ENCODE assay signal across 8 mouse cellular contexts in genomic region chr7:45703521-45704033, GRCm38 (mm10). TPM values are rescaled to one million over a fixed set of nuclear protein-coding genes. Genes with fewer than 3 reads are reported as not detected.
DNase-seq lines count a peak whose midpoint lies in the region; ATAC-seq lines count a peak whose summit lies in the region.

No protein-coding gene starts in this region.

- H3K4me2 ChIP-seq in kidney, embryonic 16.5 days (replicated peaks; ENCODE audit: low read depth, low read length): peak overlapping the region; percentile 94
- H3K4me2 ChIP-seq in embryonic facial prominence, embryonic 12.5 days (replicated peaks): peak overlapping the region; percentile 98
- peak overlapping the region; percentile 94 for H3K4me2 ChIP-seq in hindbrain, embryonic 14.5 days (replicated peaks)
- peak overlapping the region; percentile 98 for H3K4me2 ChIP-seq in midbrain, embryonic 16.5 days (ENCODE audit: low read length)

- no peaks in the 10 kb centered on the region for H3K36me3 ChIP-seq in kidney, embryonic 16.5 days (ENCODE audit: insufficient read depth, low read length)
- H3K36me3 ChIP-seq in embryonic facial prominence, embryonic 12.5 days: no peaks in the 10 kb centered on the region
- no peaks in the 10 kb centered on the region for H3K36me3 ChIP-seq in hindbrain, embryonic 14.5 days (replicated peaks; ENCODE audit: control insufficient read depth, insufficient read depth)
- no peaks in the 10 kb centered on the region for H3K36me3 ChIP-seq in midbrain, embryonic 16.5 days (ENCODE audit: control insufficient read depth, insufficient read depth, low read length)

- peaks cover 57% of the 10 kb centered on the region for H3K4me1 ChIP-seq in kidney, embryonic 16.5 days (ENCODE audit: insufficient read depth, low read length)
- H3K4me1 ChIP-seq in embryonic facial prominence, embryonic 12.5 days: peaks cover 52% of the 10 kb centered on the region
- peaks cover 52% of the 10 kb centered on the region for H3K4me1 ChIP-seq in hindbrain, embryonic 14.5 days (replicated peaks; ENCODE audit: control insufficient read depth, insufficient read depth, low read length)
- peaks cover 63% of the 10 kb centered on the region for H3K4me1 ChIP-seq in midbrain, embryonic 16.5 days (ENCODE audit: control insufficient read depth, insufficient read depth, low read length)

- DNase-seq in kidney, postnatal 36 days: no peak
- no peak for DNase-seq in hindbrain, embryonic 14.5 days (ENCODE audit: low spot score)
- no peak for DNase-seq in spleen, adult 12 weeks (ENCODE audit: low spot score)
- no peak for DNase-seq in cerebellum, adult 8-10 months
- DNase-seq in spleen, adult 18-20 months: no peak

- peak overlapping the region; percentile 74 for H3K9ac ChIP-seq in kidney, embryonic 16.5 days (replicated peaks; ENCODE audit: low read length)
- peak overlapping the region; percentile 40; the same call in 1 of the 2 replicates for H3K9ac ChIP-seq in embryonic facial prominence, embryonic 12.5 days
- peak overlapping the region; percentile 53 for H3K9ac ChIP-seq in hindbrain, embryonic 14.5 days
- H3K9ac ChIP-seq in midbrain, embryonic 16.5 days (ENCODE audit: low read depth, low read length): peak overlapping the region; percentile 62

- ATAC-seq in kidney, embryonic 16.5 days (ENCODE audit: low FRiP score, low TSS enrichment): no peak; the same call in 1 of the 2 replicates
- no peak for ATAC-seq in embryonic facial prominence, embryonic 12.5 days (ENCODE audit: insufficient number of reproducible peaks, insufficient read depth, low FRiP score, low TSS enrichment)
- ATAC-seq in hindbrain, embryonic 14.5 days (ENCODE audit: low FRiP score): no peak
- no peak; the same call in 1 of the 2 replicates for ATAC-seq in midbrain, embryonic 16.5 days

- H3K27me3 ChIP-seq in kidney, embryonic 16.5 days (ENCODE audit: insufficient read depth, low read length): peaks cover 20% of the 10 kb centered on the region
- H3K27me3 ChIP-seq in embryonic facial prominence, embryonic 12.5 days: peaks cover 22% of the 10 kb centered on the region
- H3K27me3 ChIP-seq in hindbrain, embryonic 14.5 days (ENCODE audit: control insufficient read depth, insufficient read depth, low read length): peaks cover 8% of the 10 kb centered on the region
- H3K27me3 ChIP-seq in midbrain, embryonic 16.5 days (ENCODE audit: control insufficient read depth, insufficient read depth, low read depth, low read length): 0 out of 2 replicates have a peak, but pooled peaks cover under 1% of the 10 kb centered on the region

- H3K27ac ChIP-seq in kidney, embryonic 16.5 days (ENCODE audit: low read length): peak overlapping the region; percentile 86
- H3K27ac ChIP-seq in embryonic facial prominence, embryonic 12.5 days: peak overlapping the region; percentile 85
- peak overlapping the region; percentile 81 for H3K27ac ChIP-seq in hindbrain, embryonic 14.5 days
- H3K27ac ChIP-seq in midbrain, embryonic 16.5 days (ENCODE audit: low read length): peak overlapping the region; percentile 86

- 43% methylated on average over 12 of the region's 12 CpGs for WGBS in kidney, embryonic 16.5 days
- WGBS in embryonic facial prominence, embryonic 12.5 days: 45% methylated on average over 12 of the region's 12 CpGs
- 49% methylated on average over 12 of the region's 12 CpGs for WGBS in hindbrain, embryonic 14.5 days
- 30% methylated on average over 12 of the region's 12 CpGs for WGBS in midbrain, embryonic 16.5 days

- H3K9me3 ChIP-seq in kidney, embryonic 16.5 days (ENCODE audit: low read length): no peaks in the 10 kb centered on the region
- no peaks in the 10 kb centered on the region for H3K9me3 ChIP-seq in embryonic facial prominence, embryonic 12.5 days
- H3K9me3 ChIP-seq in hindbrain, embryonic 14.5 days (ENCODE audit: control insufficient read depth, low read length): no peaks in the 10 kb centered on the region
- H3K9me3 ChIP-seq in midbrain, embryonic 16.5 days (replicated peaks; ENCODE audit: control insufficient read depth, low read length, poor library complexity, severe bottlenecking): no peaks in the 10 kb centered on the region

- H3K4me3 ChIP-seq in kidney, embryonic 16.5 days (ENCODE audit: low read length): peak overlapping the region; percentile 71
- H3K4me3 ChIP-seq in embryonic facial prominence, embryonic 12.5 days: peak overlapping the region; percentile 43
- H3K4me3 ChIP-seq in hindbrain, embryonic 14.5 days (replicated peaks; ENCODE audit: low read length): peak overlapping the region; percentile 52
- H3K4me3 ChIP-seq in midbrain, embryonic 16.5 days (ENCODE audit: low read depth, low read length): peak overlapping the region; percentile 62

RNA-seq across cellular contexts. Expression of gene Dbp, which starts 1.3 kb away (rescaled TPM):
- 4.1 and 4.3 TPM in 2 replicates for polyA plus RNA-seq in kidney, embryonic 16.5 days (2015; fragmentation: Nextera tagmentation; extraction: Ambion mirVana)
- polyA plus RNA-seq in embryonic facial prominence, embryonic 12.5 days (2016; fragmentation: Nextera tagmentation; extraction: Ambion mirVana): 6.9 and 11.5 TPM in 2 replicates
- polyA plus RNA-seq in hindbrain, embryonic 14.5 days (2014; fragmentation: Nextera tagmentation; extraction: Ambion mirVana): 3.5 and 3.9 TPM in 2 replicates
- polyA plus RNA-seq in midbrain, embryonic 16.5 days (2015; fragmentation: Nextera tagmentation; extraction: Ambion mirVana): 2.3 and 3.4 TPM in 2 replicates

RNA-seq across cellular contexts. Expression of gene Car11, which starts 3.9 kb away (rescaled TPM):
- polyA plus RNA-seq in kidney, embryonic 16.5 days (2015; fragmentation: Nextera tagmentation; extraction: Ambion mirVana): 10.7 and 11.6 TPM in 2 replicates
- 11.5 and 14.1 TPM in 2 replicates for polyA plus RNA-seq in embryonic facial prominence, embryonic 12.5 days (2016; fragmentation: Nextera tagmentation; extraction: Ambion mirVana)
- 28.2 and 29.0 TPM in 2 replicates for polyA plus RNA-seq in hindbrain, embryonic 14.5 days (2014; fragmentation: Nextera tagmentation; extraction: Ambion mirVana)
- polyA plus RNA-seq in midbrain, embryonic 16.5 days (2015; fragmentation: Nextera tagmentation; extraction: Ambion mirVana): 71.6 and 89.9 TPM in 2 replicates

RNA-seq across cellular contexts. Expression of gene Sec1, which starts 9.4 kb away (rescaled TPM):
- 0.22 and 0.24 TPM in 2 replicates for polyA plus RNA-seq in kidney, embryonic 16.5 days (2015; fragmentation: Nextera tagmentation; extraction: Ambion mirVana)
- polyA plus RNA-seq in embryonic facial prominence, embryonic 12.5 days (2016; fragmentation: Nextera tagmentation; extraction: Ambion mirVana): 2.9 and 3.1 TPM in 2 replicates
- 0.22 and 0.40 TPM in 2 replicates for polyA plus RNA-seq in hindbrain, embryonic 14.5 days (2014; fragmentation: Nextera tagmentation; extraction: Ambion mirVana)
- 0.24 and 0.28 TPM in 2 replicates for polyA plus RNA-seq in midbrain, embryonic 16.5 days (2015; fragmentation: Nextera tagmentation; extraction: Ambion mirVana)

RNA-seq across cellular contexts. Expression of gene Rpl18, which starts 11.7 kb away (rescaled TPM):
- 1,042 and 1,047 TPM in 2 replicates for polyA plus RNA-seq in kidney, embryonic 16.5 days (2015; fragmentation: Nextera tagmentation; extraction: Ambion mirVana)
- 926 and 973 TPM in 2 replicates for polyA plus RNA-seq in embryonic facial prominence, embryonic 12.5 days (2016; fragmentation: Nextera tagmentation; extraction: Ambion mirVana)
- polyA plus RNA-seq in hindbrain, embryonic 14.5 days (2014; fragmentation: Nextera tagmentation; extraction: Ambion mirVana): 578 and 674 TPM in 2 replicates
- polyA plus RNA-seq in midbrain, embryonic 16.5 days (2015; fragmentation: Nextera tagmentation; extraction: Ambion mirVana): 475 and 495 TPM in 2 replicates

RNA-seq across cellular contexts. Expression of gene Sphk2, which starts 14.2 kb away (rescaled TPM):
- 36.2 and 36.7 TPM in 2 replicates for polyA plus RNA-seq in kidney, embryonic 16.5 days (2015; fragmentation: Nextera tagmentation; extraction: Ambion mirVana)
- 34.7 and 35.3 TPM in 2 replicates for polyA plus RNA-seq in embryonic facial prominence, embryonic 12.5 days (2016; fragmentation: Nextera tagmentation; extraction: Ambion mirVana)
- 16.7 and 20.0 TPM in 2 replicates for polyA plus RNA-seq in hindbrain, embryonic 14.5 days (2014; fragmentation: Nextera tagmentation; extraction: Ambion mirVana)
- 21.9 and 23.0 TPM in 2 replicates for polyA plus RNA-seq in midbrain, embryonic 16.5 days (2015; fragmentation: Nextera tagmentation; extraction: Ambion mirVana)
